Mouse (Mus musculus): Measurements from ENCODE around the gene Bad. TPM values are rescaled to one million over a fixed set of nuclear protein-coding genes. Genes with fewer than 3 reads are reported as not detected.
"Not testable (repeated sequence)": the region's sequence is repeated elsewhere in the genome, so short reads cannot be mapped to it uniquely, and the experiment has no call there.

Bad gene
- polyA plus RNA-seq (2015; fragmentation: Nextera tagmentation; extraction: Ambion mirVana), result 66.7 and 69.9 TPM in 2 replicates

- peak; percentile 94 for DNase-seq (ENCODE audit: low spot score)
These were observed at the start of gene Bad for GRCm38 (mm10) chr19:6941372-6942248. TSS of gene Bad (plus strand) at chr19:6941861.

GRCm38 (mm10) chr19:6892512-6892911 lies 49.1 kb upstream of the Bad start:
- DNase-seq (ENCODE audit: low spot score), result no peak

- DNase-seq (ENCODE audit: low spot score), result no peak
These were observed 47.8 kb upstream of the Bad start for GRCm38 (mm10) chr19:6893731-6894451.

GRCm38 (mm10) chr19:6895608-6896305 lies 45.9 kb upstream of the Bad start:
- DNase-seq (ENCODE audit: low spot score), result not testable (repeated sequence)

GRCm38 (mm10) chr19:6899641-6900040 lies 42.0 kb upstream of the Bad start:
- no peak for DNase-seq (ENCODE audit: low spot score)

- DNase-seq (ENCODE audit: low spot score), result no peak
These were observed 38.6 kb upstream of the Bad start for GRCm38 (mm10) chr19:6903031-6903430.

GRCm38 (mm10) chr19:6904846-6905245 lies 36.8 kb upstream of the Bad start:
- DNase-seq (ENCODE audit: low spot score), result no peak

GRCm38 (mm10) chr19:6905498-6906159 lies 36.0 kb upstream of the Bad start:
- no peak for DNase-seq (ENCODE audit: low spot score)

- no peak for DNase-seq (ENCODE audit: low spot score)
These were observed 35.5 kb upstream of the Bad start for GRCm38 (mm10) chr19:6906199-6906598.

- no peak for DNase-seq (ENCODE audit: low spot score)
These were observed 34.6 kb upstream of the Bad start for GRCm38 (mm10) chr19:6907094-6907493.

GRCm38 (mm10) chr19:6907811-6908540 lies 33.7 kb upstream of the Bad start:
- no peak for DNase-seq (ENCODE audit: low spot score)

GRCm38 (mm10) chr19:6909021-6909420 lies 32.6 kb upstream of the Bad start:
- DNase-seq (ENCODE audit: low spot score), result no peak

GRCm38 (mm10) chr19:6909507-6910289 lies 32.0 kb upstream of the Bad start, which contains the start of the genes Trmt112 and Prdx5:
TSS of gene Trmt112 (plus strand) at chr19:6909698.
TSS of gene Prdx5 (minus strand) at chr19:6910106.
- DNase-seq (ENCODE audit: low spot score), result peak; percentile 95

GRCm38 (mm10) chr19:6910306-6910705 lies 31.4 kb upstream of the Bad start:
- peak; percentile 43 for DNase-seq (ENCODE audit: low spot score)

GRCm38 (mm10) chr19:6911101-6912074 lies 30.3 kb upstream of the Bad start:
- no peak for DNase-seq (ENCODE audit: low spot score)

- no peak for DNase-seq (ENCODE audit: low spot score)
These were observed 29.3 kb upstream of the Bad start for GRCm38 (mm10) chr19:6912205-6912970.

GRCm38 (mm10) chr19:6913036-6913435 lies 28.6 kb upstream of the Bad start:
- DNase-seq (ENCODE audit: low spot score), result peak; percentile 52

GRCm38 (mm10) chr19:6913991-6914390 lies 27.7 kb upstream of the Bad start:
- no peak for DNase-seq (ENCODE audit: low spot score)
